Comparison of ENCODE assay signal across 18 mouse cellular contexts in the genomic region with DNA sequence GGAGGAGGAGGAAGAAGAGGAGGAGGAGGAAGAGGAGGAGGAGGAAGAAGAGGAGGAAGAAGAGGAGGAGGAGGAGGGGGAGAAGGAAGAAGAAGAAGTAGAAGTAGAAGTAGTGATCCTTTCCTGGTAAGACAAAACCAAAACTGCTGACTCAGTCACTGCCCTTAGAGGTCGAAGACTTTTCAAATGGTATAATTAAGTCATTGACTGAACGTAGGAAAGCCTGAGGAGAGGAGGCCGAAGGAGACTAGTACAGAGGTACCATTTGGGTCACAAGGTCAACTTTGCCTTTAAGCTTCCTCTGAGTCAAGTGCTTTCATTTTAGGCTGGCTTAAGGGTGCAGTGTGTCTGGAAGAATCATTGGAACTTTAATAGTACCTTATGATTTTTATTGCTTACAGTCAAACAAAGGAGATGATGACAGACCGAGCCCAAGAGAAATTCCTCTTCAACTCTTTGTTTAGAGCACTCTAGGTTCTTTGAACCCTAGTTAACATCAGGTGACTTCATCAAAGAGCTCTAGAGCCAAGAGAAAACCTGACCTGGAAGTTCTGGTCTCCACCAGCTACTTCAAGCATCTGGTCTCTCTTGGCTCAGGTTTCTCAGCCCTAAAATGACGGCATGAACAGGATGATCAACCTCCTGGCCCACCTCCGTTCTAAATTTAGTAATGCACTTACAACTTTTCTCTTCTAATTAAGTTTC. TPM values are rescaled to one million over a fixed set of nuclear protein-coding genes. Genes with fewer than 3 reads are reported as not detected.
DNase-seq lines count a peak whose midpoint lies in the region; ATAC-seq and TF ChIP-seq lines count a peak whose summit lies in the region.
"Had no signal": no experiment of that assay in that cellular context is flagged by ENCODE, and none has a peak within 500 bp of the region (broad histone marks: within the 10 kb centered on the region; RNA-seq: fewer than 3 reads in every experiment).

No protein-coding gene starts in this region.

- H3K27ac ChIP-seq in ES-E14 (ENCODE audit: insufficient read depth, low read depth, low read length, poor library complexity, severe bottlenecking), result no peak overlapping the region
- peak overlapping the region; percentile 59 for H3K27ac ChIP-seq in liver, embryonic 15.5 days (replicated peaks)
- no peak overlapping the region for H3K27ac ChIP-seq in midbrain, embryonic 15.5 days
- H3K27ac ChIP-seq: heart, embryonic 15.5 days; hindbrain, embryonic 10.5 days; hindbrain, postnatal 0 days; limb, embryonic 15.5 days; midbrain, embryonic 12.5 days had no signal

- no peaks in the 10 kb centered on the region; the same call in 1 of the 2 replicates for H3K36me3 ChIP-seq in ES-E14 (ENCODE audit: control insufficient read depth, insufficient read depth, low read length, poor library complexity, severe bottlenecking)
- no peaks in the 10 kb centered on the region; the same call in 1 of the 2 replicates for H3K36me3 ChIP-seq in liver, embryonic 15.5 days (replicated peaks)
- no peaks in the 10 kb centered on the region for H3K36me3 ChIP-seq in midbrain, embryonic 15.5 days (replicated peaks)
- H3K36me3 ChIP-seq: heart, embryonic 15.5 days; hindbrain, embryonic 10.5 days; limb, embryonic 15.5 days; midbrain, embryonic 12.5 days had no signal

- in situ Hi-C loops in ES-E14 (cut with MboI; ENCODE audit: low sequenced_read_pairs in 2 of 2, unreplicated experiment in 2 of 2), result no loop called here

- no peaks in the 10 kb centered on the region for H3K27me3 ChIP-seq in liver, embryonic 15.5 days
- no peaks in the 10 kb centered on the region for H3K27me3 ChIP-seq in midbrain, embryonic 15.5 days (replicated peaks)
- H3K27me3 ChIP-seq: heart, embryonic 15.5 days; limb, embryonic 15.5 days; midbrain, embryonic 12.5 days had no signal

- WGBS in liver, embryonic 15.5 days (ENCODE audit: insufficient replicate concordance), result 78% methylated on average over 6 of the region's 6 CpGs
- WGBS in midbrain, embryonic 15.5 days, result 73% methylated on average over 6 of the region's 6 CpGs

- H3K4me1 ChIP-seq in ES-E14 (ENCODE audit: control insufficient read depth in 2 of 2, insufficient read depth in 2 of 2, low read length in 2 of 2, poor library complexity in 1 of 2), result no peaks in the 10 kb centered on the region; a peak in 1 of 4 replicates
- H3K4me1 ChIP-seq in liver, embryonic 15.5 days (replicated peaks), result peaks cover 66% of the 10 kb centered on the region
- peaks cover 3% of the 10 kb centered on the region; the same call in 1 of the 2 replicates for H3K4me1 ChIP-seq in midbrain, embryonic 15.5 days

- no peak overlapping the region for H3K4me3 ChIP-seq in ES-E14 (ENCODE audit: insufficient read depth in 1 of 2, low read depth in 1 of 2, low read length in 2 of 2, poor library complexity in 1 of 2, severe bottlenecking in 1 of 2)
- H3K4me3 ChIP-seq in liver, embryonic 15.5 days (replicated peaks), result no peak overlapping the region
- no peak overlapping the region for H3K4me3 ChIP-seq in midbrain, embryonic 15.5 days
- H3K4me3 ChIP-seq: heart, embryonic 15.5 days; hindbrain, embryonic 10.5 days; limb, embryonic 15.5 days; midbrain, embryonic 12.5 days had no signal

- H3K9me3 ChIP-seq in ES-E14 (ENCODE audit: control insufficient read depth, insufficient read depth, low read depth, low read length), result no peaks in the 10 kb centered on the region
- H3K9me3 ChIP-seq in liver, embryonic 15.5 days (replicated peaks), result no peaks in the 10 kb centered on the region
- no peaks in the 10 kb centered on the region for H3K9me3 ChIP-seq in midbrain, embryonic 15.5 days
- H3K9me3 ChIP-seq: G1E; heart, embryonic 15.5 days; hindbrain, embryonic 10.5 days; limb, embryonic 15.5 days; midbrain, embryonic 12.5 days had no signal

- ATAC-seq in liver, embryonic 15.5 days (ENCODE audit: insufficient read depth), result no peak
- ATAC-seq in midbrain, embryonic 15.5 days (replicated peaks), result no peak
- ATAC-seq: forebrain, embryonic 16.5 days; hindbrain, postnatal 0 days; intestine, postnatal 0 days had no signal

- DNase-seq in heart, adult 9 months (ENCODE audit: low spot score in 2 of 2), result peak; percentile 15 to 60
- DNase-seq in heart, postnatal 14 days, result no peak
- DNase-seq in 416B (ENCODE audit: low read depth) (peak; percentile 21), ES-E14 (ENCODE audit: low read depth, low spot score) (no peak)
- no peak for DNase-seq in layer of hippocampus, adult 9-10 months (ENCODE audit: low spot score)
- no peak for DNase-seq in embryo, embryonic 11 days
- DNase-seq: cerebellum, adult 2 months; thymus, postnatal 14 days had no signal

- intact Hi-C loops in heart, postnatal 14 days (cut with DNase I), result no loop called here

- H3K9ac ChIP-seq in ES-E14 (ENCODE audit: insufficient read depth, low read depth, low read length, poor library complexity, severe bottlenecking), result no peak overlapping the region
- no peak overlapping the region for H3K9ac ChIP-seq in liver, embryonic 15.5 days
- H3K9ac ChIP-seq in midbrain, embryonic 15.5 days, result no peak overlapping the region
- H3K9ac ChIP-seq: heart, embryonic 15.5 days; limb, embryonic 15.5 days; midbrain, embryonic 12.5 days had no signal

- no peak overlapping the region for H3K4me2 ChIP-seq in liver, embryonic 15.5 days
- no peak overlapping the region for H3K4me2 ChIP-seq in midbrain, embryonic 15.5 days
- H3K4me2 ChIP-seq: heart, embryonic 15.5 days; limb, embryonic 15.5 days; midbrain, embryonic 12.5 days had no signal

TF ChIP-seq in ES-E14, 5 proteins besides CTCF, POLR2A, EP300 and RAD21:
- peak; percentile 84 for TF ChIP-seq MAFK (IDR thresholded peaks at IDR 0.05; ENCODE audit: insufficient read depth, low read depth, low read length)
- no peak for TF ChIP-seq ZC3H11A (IDR thresholded peaks at IDR 0.05; ENCODE audit: borderline replicate concordance, low read depth, low read length)

RNA-seq across cellular contexts. Expression of a gene that starts 49.0 kb away (rescaled TPM):
- total RNA-seq in heart, postnatal 14 days (2021), result 10 to 100 TPM; 45.8 to 51.7 TPM
- total RNA-seq in ES-E14 (2012; rRNA removed), result 8.4 and 9.4 TPM in 2 replicates
- polyA plus RNA-seq in liver, embryonic 15.5 days (2015; fragmentation: Nextera tagmentation; extraction: Ambion mirVana), result 15.2 and 15.5 TPM in 2 replicates
- 13.2 and 13.6 TPM in 2 replicates for polyA plus RNA-seq in midbrain, embryonic 15.5 days (2015; fragmentation: Nextera tagmentation; extraction: Ambion mirVana)

Comparison
In these comparisons a context has a peak if more than half of its experiments do, and no peak if none do; other contexts are left out.
1. DNase-seq: peak in heart, adult 9 months (2 of 2) and 416B (single experiment); none in heart, postnatal 14 days (0 of 2), ES-E14 (single experiment), layer of hippocampus, adult 9-10 months (single experiment) and embryo, embryonic 11 days (single experiment).